Mouse (Mus musculus): ENCODE measurements around the gene Olig2.

Gene Olig2

DNA sequence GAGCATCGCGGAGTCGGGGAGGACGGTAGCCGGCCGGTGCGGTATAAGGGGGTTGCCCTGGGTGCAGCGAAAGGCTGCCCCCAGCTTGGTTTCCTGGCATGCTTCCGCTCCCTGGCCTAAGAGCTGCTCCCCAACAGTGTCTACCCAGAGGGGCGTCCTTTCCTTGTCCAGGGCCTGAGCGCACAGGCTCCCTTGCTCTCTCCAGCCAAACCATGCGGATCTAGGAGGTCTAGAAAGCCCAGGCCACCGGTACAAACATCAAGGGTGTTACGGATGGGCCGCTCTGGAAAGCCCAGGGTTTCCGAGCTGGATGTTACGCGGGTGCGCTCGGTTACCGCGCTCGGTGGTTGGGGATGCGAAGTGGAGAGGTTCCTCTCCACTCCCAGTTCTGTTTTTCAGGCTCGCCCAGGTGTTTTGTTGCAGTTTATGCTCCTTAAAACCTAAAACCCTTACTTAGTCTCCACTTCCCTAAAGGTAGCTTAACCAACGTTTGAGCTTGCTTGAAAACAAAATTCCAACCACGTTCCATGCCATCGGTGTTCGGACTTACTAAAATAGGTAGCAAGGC lies 45.8 kb downstream of the Olig2 start:
- no peak for DNase-seq

DNA sequence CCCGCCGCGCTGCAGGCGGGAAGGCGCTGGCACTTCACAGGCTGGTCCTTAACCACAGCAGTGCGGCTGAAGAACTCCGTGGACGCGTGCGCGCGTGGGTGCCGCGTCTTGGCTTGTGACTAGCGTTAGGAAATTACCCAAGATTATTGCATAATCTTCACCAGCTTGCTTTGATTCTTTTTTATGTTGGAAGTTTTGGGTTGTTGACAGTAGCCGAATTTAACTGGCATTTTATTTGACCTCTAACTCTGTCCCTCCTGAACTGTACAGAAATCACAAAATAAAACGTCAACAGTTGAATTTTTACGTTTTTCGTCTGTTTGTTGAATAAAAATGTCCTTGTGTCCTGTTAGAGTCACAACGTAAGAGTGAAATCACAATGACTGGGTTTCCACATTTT lies 46.4 kb downstream of the Olig2 start:
- DNase-seq, result no peak
